Mouse (Mus musculus) myocyte (in vitro differentiated cells): ENCODE results near the gene Vps13c. TPM values are rescaled to one million over a fixed set of nuclear protein-coding genes. Genes with fewer than 3 reads are reported as not detected.
A peak's percentile ranks its signal among the peaks of the same experiment; 100 is the strongest.

Experiments
- H3K27me3 ChIP-seq: one replicate; pipeline ENCODE4 v1.6.1; 2011; ENCODE audit not compliant: control insufficient read depth, insufficient read depth, insufficient read length
- H3K36me3 ChIP-seq: one replicate; pipeline ENCODE4 v1.6.1; 2011; ENCODE audit not compliant: control insufficient read depth, insufficient read depth
- H3K4me2 ChIP-seq: one replicate; pipeline ENCODE4 v1.6.1; 2011; ENCODE audit warnings: low read depth, control low read depth
- H3K4me3 ChIP-seq: one replicate; pipeline ENCODE4 v1.5.1; 2011; ENCODE audit warnings: mild to moderate bottlenecking, control low read depth, moderate library complexity
- H3K79me2 ChIP-seq: one replicate; pipeline ENCODE4 v1.6.1; 2011; ENCODE audit not compliant: control insufficient read depth, insufficient read depth
- H3ac ChIP-seq: one replicate; pipeline ENCODE4 v1.6.1; 2011; ENCODE audit not compliant: control insufficient read depth, insufficient read length
- CEBPB ChIP-seq: IDR thresholded peaks from 2 replicates; pipeline ENCODE4 v1.6.1; 2011; ENCODE audit warnings: mild to moderate bottlenecking, moderate library complexity; ENCODE audit not compliant: poor library complexity, insufficient read depth, severe bottlenecking
- E2F4 ChIP-seq: IDR thresholded peaks from one replicate; pipeline ENCODE4 v1.6.1; 2011; ENCODE audit warnings: mild to moderate bottlenecking, control low read depth, moderate library complexity; ENCODE audit not compliant: insufficient read depth
- MAX ChIP-seq: IDR thresholded peaks from one replicate; pipeline ENCODE4 v1.6.1; 2011; ENCODE audit warnings: low read depth, mild to moderate bottlenecking, control low read depth
- MYOD1 ChIP-seq, 3 experiments: IDR thresholded peaks; one replicate each; pipeline ENCODE4 v1.6.1; 2011; ENCODE audit warnings: control low read depth in 2 of 3, low read depth in 2 of 3, mild to moderate bottlenecking in 2 of 3, moderate library complexity in 1 of 3; ENCODE audit not compliant: insufficient read length in 2 of 3, control insufficient read depth in 1 of 3
- MYOG ChIP-seq, 3 experiments: IDR thresholded peaks; one replicate each; pipeline ENCODE4 v1.6.1; 2011; ENCODE audit warnings: control low read depth in 2 of 3, low read depth in 2 of 3, mild to moderate bottlenecking in 2 of 3; ENCODE audit not compliant: insufficient read length in 2 of 3, control insufficient read depth in 1 of 3, insufficient read depth in 1 of 3
- POLR2A ChIP-seq: IDR thresholded peaks from one replicate; pipeline ENCODE4 v1.6.1; 2011; ENCODE audit warnings: low read depth, mild to moderate bottlenecking, control low read depth, moderate library complexity; ENCODE audit not compliant: insufficient read length
- POLR2AphosphoS2 ChIP-seq: IDR thresholded peaks from one replicate; pipeline ENCODE4 v1.6.1; 2011; ENCODE audit warnings: low read depth, control low read depth; ENCODE audit not compliant: insufficient read length
- REST ChIP-seq: IDR thresholded peaks from one replicate; pipeline ENCODE4 v1.6.1; 2011; ENCODE audit warnings: mild to moderate bottlenecking, control low read depth, moderate library complexity; ENCODE audit not compliant: insufficient read depth, insufficient read length
- SRF ChIP-seq: IDR thresholded peaks from one replicate; pipeline ENCODE4 v1.6.1; 2011; ENCODE audit warnings: low read depth; ENCODE audit not compliant: control insufficient read depth, insufficient read length
- TCF12 ChIP-seq: IDR thresholded peaks from one replicate; pipeline ENCODE4 v1.6.1; 2011; ENCODE audit warnings: mild to moderate bottlenecking, control low read depth; ENCODE audit not compliant: poor library complexity, insufficient read depth, severe bottlenecking
- TCF3 ChIP-seq: IDR thresholded peaks from one replicate; pipeline ENCODE4 v1.6.1; 2011; ENCODE audit warnings: low read depth, control low read depth; ENCODE audit not compliant: insufficient read length
- USF1 ChIP-seq: IDR thresholded peaks from one replicate; pipeline ENCODE4 v1.6.1; 2011; ENCODE audit warnings: low read depth, mild to moderate bottlenecking, control low read depth, moderate library complexity
- polyA plus RNA-seq: library from polyadenylated mRNA; unstranded; fragments of >200 nt; fragmentation: generic; extraction: Trizol; gene quantifications from one replicate; pipeline ENCODE4 v1.2.1, GENCODE M21; 2012; ENCODE audit warnings: missing spikeins

Vps13c gene
- polyA plus RNA-seq, 1 experiment, result 7.3 TPM

DNA sequence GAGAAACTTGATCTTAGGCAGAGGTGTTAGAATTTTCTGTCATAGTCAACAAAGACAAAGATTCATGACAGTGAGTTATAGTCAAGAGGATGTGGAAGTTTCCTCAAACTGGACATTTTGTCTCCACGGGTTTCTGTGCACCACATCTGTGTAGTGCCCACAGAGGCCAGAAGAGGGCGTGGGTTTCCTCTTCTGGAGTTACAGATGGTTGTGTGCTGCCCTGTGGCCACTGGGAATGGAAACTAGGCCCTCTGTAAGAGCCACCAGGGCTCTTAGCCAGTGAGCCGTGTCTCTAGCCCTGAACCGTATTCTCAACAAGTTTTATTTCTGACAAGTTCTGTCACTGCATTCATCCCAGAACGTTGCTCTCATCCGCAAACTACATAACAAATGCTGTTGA, 29.7 kb upstream of the Vps13c start:
- H3K4me3 ChIP-seq, result no peak overlapping the region
- TF ChIP-seq USF1 (no peak), TCF3 (no peak), CEBPB (no peak), POLR2AphosphoS2 (no peak), TCF12 (no peak), MYOG (IDR thresholded peaks at IDR 0.05; ENCODE audit: control insufficient read depth in 1 of 3, insufficient read depth in 1 of 3, insufficient read length in 2 of 3, low read depth in 2 of 3) (no peak), MAX (no peak), POLR2A (no peak), MYOD1 (IDR thresholded peaks at IDR 0.05; ENCODE audit: control insufficient read depth in 1 of 3, insufficient read length in 2 of 3, low read depth in 2 of 3) (no peak), SRF (no peak), REST (no peak), E2F4 (no peak)

DNA sequence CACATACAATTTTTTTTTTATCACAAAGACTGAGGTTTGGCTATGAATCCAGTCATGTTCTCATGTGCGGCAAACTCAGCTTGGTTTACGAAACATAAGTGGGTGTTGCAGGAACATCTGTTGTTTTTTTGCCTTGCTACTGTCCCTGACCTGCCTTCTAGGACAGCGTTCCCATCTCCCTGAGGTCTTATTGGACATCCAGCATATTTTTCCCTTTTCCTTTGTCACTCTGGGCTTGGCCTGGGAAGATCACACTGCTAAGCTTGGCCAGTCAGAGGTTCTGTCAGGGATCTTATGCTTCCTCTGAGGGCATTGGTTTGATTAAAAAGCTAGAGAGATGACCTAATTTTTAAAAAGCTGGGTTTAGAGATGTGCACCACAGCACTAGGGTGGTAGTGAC, 29.1 kb upstream of the Vps13c start:
- Histone ChIP-seq H3K36me3 (no peaks in the 10 kb centered on the region), H3K27me3 (peaks cover 8% of the 10 kb centered on the region), H3K79me2 (no peaks in the 10 kb centered on the region), H3K4me2 (no peak overlapping the region), H3K4me3 (no peak overlapping the region), H3ac (no peak overlapping the region)
- TF ChIP-seq POLR2A, result no peak
- no peak for TF ChIP-seq REST
- TF ChIP-seq SRF, result no peak
- no peak for TF ChIP-seq MAX
- TF ChIP-seq USF1, result no peak
- no peak for TF ChIP-seq MYOG (IDR thresholded peaks at IDR 0.05; ENCODE audit: control insufficient read depth in 1 of 3, insufficient read depth in 1 of 3, insufficient read length in 2 of 3, low read depth in 2 of 3)
- no peak for TF ChIP-seq TCF12

More for the DNA sequence above, 29.7 kb upstream of the Vps13c start:
- H3K27me3 ChIP-seq, result peaks cover 8% of the 10 kb centered on the region
- H3K79me2 ChIP-seq, result no peaks in the 10 kb centered on the region
- no peak overlapping the region for H3K4me2 ChIP-seq
- no peaks in the 10 kb centered on the region for H3K36me3 ChIP-seq
- H3ac ChIP-seq, result no peak overlapping the region

DNA sequence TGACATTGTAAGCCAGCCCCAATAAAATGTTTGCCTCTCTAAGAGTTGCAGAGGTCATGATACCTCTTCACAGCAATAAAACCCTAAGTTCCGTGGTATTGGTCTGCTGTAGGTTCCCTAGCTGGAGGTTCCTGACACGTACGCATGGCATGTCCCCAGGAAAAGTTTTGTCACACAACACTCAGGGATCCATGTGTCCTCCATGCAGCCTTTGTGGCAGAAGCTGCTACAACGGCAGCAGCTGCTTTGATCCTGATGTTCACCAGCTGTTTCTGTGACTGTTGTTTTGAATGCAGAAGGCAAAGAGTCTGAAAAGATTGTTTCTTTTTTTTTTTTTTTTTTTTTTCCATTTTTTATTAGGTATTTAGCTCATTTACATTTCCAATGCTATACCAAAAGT, 27.0 kb upstream of the Vps13c start:
- no peaks in the 10 kb centered on the region for H3K27me3 ChIP-seq
- no peak overlapping the region for H3K4me2 ChIP-seq
- TF ChIP-seq MYOD1 (IDR thresholded peaks at IDR 0.05; ENCODE audit: control insufficient read depth in 1 of 3, insufficient read length in 2 of 3, low read depth in 2 of 3), result peak in 1 of 3 experiments; percentile 13
- no peak for TF ChIP-seq E2F4
- no peaks in the 10 kb centered on the region for H3K79me2 ChIP-seq
- no peaks in the 10 kb centered on the region for H3K36me3 ChIP-seq
- H3ac ChIP-seq, result no peak overlapping the region
- H3K4me3 ChIP-seq, result no peak overlapping the region

DNA sequence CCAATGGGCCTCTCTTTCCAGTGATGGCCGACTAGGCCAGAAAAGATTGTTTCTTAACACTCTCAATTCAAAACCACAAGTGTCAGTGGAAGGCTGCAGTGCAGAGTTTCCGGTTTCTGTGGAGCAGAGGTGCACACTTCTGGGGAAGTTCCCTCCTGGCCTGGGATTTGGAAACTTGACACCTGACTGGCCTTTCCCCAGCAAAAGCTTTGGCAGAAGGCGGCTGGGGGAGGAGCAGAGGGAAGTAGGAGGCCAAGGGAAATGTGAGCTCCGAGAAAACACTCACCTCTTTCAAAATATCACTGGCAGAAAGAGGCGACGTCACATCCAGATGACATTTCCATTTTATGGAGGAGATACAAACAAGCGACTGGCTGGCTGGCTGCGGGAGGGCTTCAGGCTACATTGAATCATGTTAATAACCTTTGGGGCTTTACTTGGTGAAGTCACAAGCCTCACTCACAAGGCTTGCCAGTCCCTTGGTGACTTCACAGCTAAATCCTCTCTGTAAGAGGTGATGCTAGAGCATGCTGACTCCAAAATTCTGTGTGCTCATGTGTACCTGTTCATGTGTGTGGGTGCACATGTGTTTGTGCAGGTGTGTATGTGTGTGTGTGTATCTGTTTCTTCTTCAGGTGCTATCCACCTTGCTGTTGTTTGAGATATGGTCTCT, 26.4 kb upstream of the Vps13c start:
- no peak overlapping the region for H3ac ChIP-seq
- no peaks in the 10 kb centered on the region for H3K79me2 ChIP-seq
- H3K4me3 ChIP-seq, result no peak overlapping the region
- TF ChIP-seq CEBPB (no peak), MYOD1 (IDR thresholded peaks at IDR 0.05; ENCODE audit: control insufficient read depth in 1 of 3, insufficient read length in 2 of 3, low read depth in 2 of 3) (no peak), REST (no peak), TCF12 (no peak), TCF3 (no peak), MYOG (IDR thresholded peaks at IDR 0.05; ENCODE audit: control insufficient read depth in 1 of 3, insufficient read depth in 1 of 3, insufficient read length in 2 of 3, low read depth in 2 of 3) (no peak), E2F4 (no peak), SRF (no peak), USF1 (no peak), MAX (no peak), POLR2A (no peak), POLR2AphosphoS2 (no peak)
- H3K27me3 ChIP-seq, result no peaks in the 10 kb centered on the region
- H3K4me2 ChIP-seq, result peak overlapping the region; percentile 58
- no peaks in the 10 kb centered on the region for H3K36me3 ChIP-seq

DNA sequence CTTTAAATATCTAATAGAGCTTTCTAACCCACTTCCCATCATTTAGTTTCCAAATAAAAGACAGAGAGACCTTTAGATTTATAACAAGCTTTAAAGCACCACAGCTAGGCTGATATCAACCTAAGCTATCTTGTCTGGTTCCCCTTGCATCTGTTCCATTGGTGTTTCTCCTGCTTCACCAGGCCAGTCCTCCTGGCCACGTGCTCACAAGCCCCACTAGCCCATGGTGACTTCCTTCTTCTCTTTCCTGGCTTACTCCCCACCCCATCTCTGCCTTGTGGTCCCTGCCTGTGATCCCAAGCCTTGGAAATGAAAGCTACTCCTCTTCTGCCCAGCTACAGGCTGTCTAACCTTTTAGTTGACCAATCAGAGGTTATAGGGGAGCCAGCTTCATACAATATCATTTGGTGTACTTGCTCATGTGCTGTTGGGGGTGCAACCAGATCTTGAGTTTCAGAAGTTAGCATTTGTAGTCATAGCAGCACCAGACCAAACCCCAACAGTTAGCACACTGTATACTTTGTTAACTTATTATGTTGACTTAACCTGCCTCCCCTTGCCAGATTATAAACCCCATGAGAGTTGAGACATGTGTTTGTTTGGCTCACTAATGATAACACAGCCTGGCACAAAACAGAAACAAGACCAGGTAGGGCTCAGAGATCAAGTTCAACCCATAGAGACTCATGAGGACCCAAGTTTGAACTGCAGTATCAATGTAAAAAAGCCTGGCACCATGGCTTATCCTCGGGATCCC, 23.8 kb upstream of the Vps13c start:
- Histone ChIP-seq H3K27me3 (no peaks in the 10 kb centered on the region), H3K4me2 (no peak overlapping the region), H3K79me2 (no peaks in the 10 kb centered on the region), H3ac (no peak overlapping the region), H3K36me3 (no peaks in the 10 kb centered on the region), H3K4me3 (no peak overlapping the region)
- TF ChIP-seq POLR2AphosphoS2, result no peak
- no peak for TF ChIP-seq TCF12
- no peak for TF ChIP-seq MYOD1 (IDR thresholded peaks at IDR 0.05; ENCODE audit: control insufficient read depth in 1 of 3, insufficient read length in 2 of 3, low read depth in 2 of 3)
- TF ChIP-seq MYOG (IDR thresholded peaks at IDR 0.05; ENCODE audit: control insufficient read depth in 1 of 3, insufficient read depth in 1 of 3, insufficient read length in 2 of 3, low read depth in 2 of 3), result no peak
- TF ChIP-seq SRF, result no peak
- no peak for TF ChIP-seq TCF3
- no peak for TF ChIP-seq CEBPB
